Mouse (Mus musculus) embryonic facial prominence, embryonic 13.5 days (tissue): Measurements from ENCODE around the gene Laptm4a. TPM values are rescaled to one million over a fixed set of nuclear protein-coding genes. Genes with fewer than 3 reads are reported as not detected.

ENCODE experiments used
- ATAC-seq: fragments of 200-750 bp; cut with Nextera tagmentation; 2 replicates; pipeline ENCODE4 v1.8.0; 2017; ENCODE audit warnings: low read depth; ENCODE audit not compliant: insufficient number of reproducible peaks, insufficient read depth, low FRiP score, low TSS enrichment
- H3K27ac ChIP-seq: fragments of 300-500 bp; sonication (generic); 2 replicates; pipeline ENCODE4 v1.5.1; 2015; ENCODE audit warnings: moderate library complexity, mild to moderate bottlenecking, inconsistent platforms
- H3K27me3 ChIP-seq: fragments of 300-500 bp; sonication (generic); 2 replicates; pipeline ENCODE4 v1.6.1; 2015; ENCODE audit warnings: mild to moderate bottlenecking, inconsistent platforms
- H3K36me3 ChIP-seq: fragments of 300-500 bp; sonication (generic); 2 replicates; pipeline ENCODE4 v1.6.1; 2015; ENCODE audit warnings: mild to moderate bottlenecking, inconsistent platforms
- H3K4me1 ChIP-seq: fragments of 300-500 bp; sonication (generic); 2 replicates; pipeline ENCODE4 v1.6.1; 2015; ENCODE audit warnings: inconsistent platforms
- H3K4me2 ChIP-seq: fragments of 300-500 bp; sonication (generic); 2 replicates; pipeline ENCODE4 v1.6.1; 2015; ENCODE audit warnings: moderate library complexity, mild to moderate bottlenecking, inconsistent platforms
- H3K4me3 ChIP-seq: fragments of 300-500 bp; sonication (generic); 2 replicates; pipeline ENCODE4 v1.5.1; 2015; ENCODE audit warnings: mild to moderate bottlenecking, inconsistent platforms
- H3K9ac ChIP-seq: fragments of 300-500 bp; sonication (generic); 2 replicates; pipeline ENCODE4 v1.6.1; 2015; ENCODE audit warnings: mild to moderate bottlenecking, inconsistent platforms
- H3K9me3 ChIP-seq: fragments of 300-500 bp; sonication (generic); 2 replicates; pipeline ENCODE4 v1.6.1; 2016; ENCODE audit warnings: inconsistent platforms
- WGBS: fragments of 180-500 bp; shearing (Covaris S2); methylation state at CpG from one replicate; pipeline ENCODE4 v1.1.7; 2015; ENCODE audit warnings: mixed read lengths; 5-methylcytosine and 5-hydroxymethylcytosine counted together
- polyA plus RNA-seq: library from polyadenylated mRNA; unstranded; fragments of >200 nt; fragmentation: Nextera tagmentation; extraction: Ambion mirVana; gene quantifications from 2 replicates; pipeline ENCODE4 v1.2.1, GENCODE M21; 2015

Gene Laptm4a
- polyA plus RNA-seq, 1 experiment from 2014 or later: 384 TPM

DNA sequence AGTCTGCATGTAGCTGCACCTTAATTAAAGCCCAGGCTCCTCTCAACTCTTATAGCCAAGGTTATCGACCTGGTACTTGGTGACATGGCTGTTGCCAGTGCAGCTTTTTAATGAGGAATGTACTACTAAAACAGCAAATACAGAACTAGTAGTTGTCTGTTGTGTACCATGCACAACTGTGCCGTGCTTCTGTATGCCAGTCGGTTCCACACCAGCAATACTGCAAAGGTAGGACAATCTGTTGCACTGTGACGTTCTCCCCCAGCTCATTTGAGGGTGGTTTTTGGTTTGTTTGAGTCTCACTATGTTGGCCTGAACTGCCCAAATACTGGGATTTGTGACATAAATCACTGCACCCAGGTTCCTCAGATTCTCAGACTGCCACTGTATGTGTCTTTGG lies 18.0 kb downstream of the Laptm4a start:
- no peaks in the 10 kb centered on the region for H3K27me3 ChIP-seq
- H3K9ac ChIP-seq: no peak overlapping the region
- H3K36me3 ChIP-seq: peaks cover 50% of the 10 kb centered on the region
- no peaks in the 10 kb centered on the region; the same call in 1 of the 2 replicates for H3K4me1 ChIP-seq
- no peak for ATAC-seq
- no peak overlapping the region for H3K27ac ChIP-seq
- no peak overlapping the region for H3K4me2 ChIP-seq
- H3K9me3 ChIP-seq: no peaks in the 10 kb centered on the region
- WGBS: 90% methylated on average over 4 of the region's 4 CpGs
- no peak overlapping the region for H3K4me3 ChIP-seq

GRCm38 (mm10) chr12:8940011-8941005 lies 18.8 kb downstream of the Laptm4a start:
- H3K9me3 ChIP-seq: no peaks in the 10 kb centered on the region
- no peak for ATAC-seq
- H3K4me1 ChIP-seq: no peaks in the 10 kb centered on the region; the same call in 1 of the 2 replicates
- 69% methylated on average over 12 of the region's 12 CpGs for WGBS
- H3K36me3 ChIP-seq: peaks cover 42% of the 10 kb centered on the region
- H3K27me3 ChIP-seq: no peaks in the 10 kb centered on the region
- no peak overlapping the region for H3K4me3 ChIP-seq
- H3K4me2 ChIP-seq: no peak overlapping the region
- H3K27ac ChIP-seq: peak overlapping the region; percentile 55; the same call in 1 of the 2 replicates
- H3K9ac ChIP-seq: no peak overlapping the region

DNA sequence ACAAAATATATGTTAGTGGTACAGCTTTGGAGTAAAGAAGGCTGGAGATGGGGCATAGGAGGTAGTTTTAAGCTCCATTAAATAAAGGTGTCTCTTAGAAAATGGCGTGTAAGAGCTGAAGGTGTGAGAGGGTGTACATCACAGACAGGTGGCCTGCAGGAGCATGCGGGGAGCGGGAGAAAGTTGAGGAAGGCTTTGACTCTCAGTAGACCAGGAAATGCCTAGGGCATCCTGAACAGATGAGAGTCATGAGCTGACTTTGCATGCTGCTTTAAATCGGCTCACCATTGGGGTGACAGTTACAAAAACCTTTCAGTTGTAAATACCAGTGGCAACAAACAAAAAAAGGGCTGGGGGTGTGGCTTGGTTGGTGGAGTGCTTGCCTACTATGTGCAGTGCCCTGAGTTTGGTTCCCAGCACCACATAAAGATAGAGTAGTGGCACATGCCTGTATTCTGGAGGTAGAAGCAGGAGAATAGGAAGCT lies 19.7 kb downstream of the Laptm4a start:
- no peak for ATAC-seq
- Histone ChIP-seq H3K36me3 (peaks cover 34% of the 10 kb centered on the region), H3K27me3 (no peaks in the 10 kb centered on the region), H3K4me3 (no peak overlapping the region), H3K4me2 (no peak overlapping the region), H3K27ac (no peak overlapping the region), H3K9ac (no peak overlapping the region), H3K4me1 (peaks cover 3% of the 10 kb centered on the region), H3K9me3 (no peaks in the 10 kb centered on the region)
- 46% methylated on average over 4 of the region's 4 CpGs for WGBS

DNA sequence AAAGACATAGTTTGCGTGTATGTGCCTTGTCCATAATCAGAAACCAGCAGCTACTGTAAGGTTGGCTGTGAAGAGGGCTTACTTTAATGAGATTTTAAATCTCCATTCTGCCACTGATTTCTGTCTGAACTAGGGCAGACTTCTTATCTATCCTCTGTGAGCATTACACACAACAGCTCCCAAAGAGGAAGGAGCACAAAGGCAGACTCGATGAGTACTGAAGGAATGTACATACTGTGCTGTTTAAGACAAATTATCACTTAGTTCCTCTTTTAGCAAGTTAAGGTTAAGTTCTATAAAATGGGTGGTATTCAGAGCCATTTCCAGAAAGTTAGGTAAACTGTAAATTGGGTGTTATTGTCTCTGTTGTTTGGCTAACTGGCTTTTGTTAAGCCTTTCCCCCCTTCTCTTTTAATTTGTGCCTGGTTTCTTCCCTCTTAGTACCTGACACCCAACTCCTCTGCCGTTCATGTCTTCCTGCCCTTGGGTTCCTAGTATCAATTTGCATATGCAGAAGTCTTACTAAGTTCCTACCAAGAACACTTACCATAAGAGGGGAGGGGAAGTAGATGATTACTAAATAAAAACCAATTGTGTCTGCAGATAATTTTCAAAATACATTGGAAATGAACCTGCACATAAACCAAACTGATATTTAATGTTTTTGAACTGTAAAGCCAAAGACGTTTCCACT lies 20.4 kb downstream of the Laptm4a start:
- Histone ChIP-seq H3K4me2 (no peak overlapping the region), H3K9ac (no peak overlapping the region), H3K36me3 (peaks cover 27% of the 10 kb centered on the region), H3K27me3 (no peaks in the 10 kb centered on the region), H3K27ac (no peak overlapping the region), H3K4me3 (no peak overlapping the region), H3K9me3 (no peaks in the 10 kb centered on the region), H3K4me1 (peaks cover 10% of the 10 kb centered on the region)
- WGBS: 40% methylated on average over 4 of the region's 4 CpGs
- ATAC-seq: no peak

DNA sequence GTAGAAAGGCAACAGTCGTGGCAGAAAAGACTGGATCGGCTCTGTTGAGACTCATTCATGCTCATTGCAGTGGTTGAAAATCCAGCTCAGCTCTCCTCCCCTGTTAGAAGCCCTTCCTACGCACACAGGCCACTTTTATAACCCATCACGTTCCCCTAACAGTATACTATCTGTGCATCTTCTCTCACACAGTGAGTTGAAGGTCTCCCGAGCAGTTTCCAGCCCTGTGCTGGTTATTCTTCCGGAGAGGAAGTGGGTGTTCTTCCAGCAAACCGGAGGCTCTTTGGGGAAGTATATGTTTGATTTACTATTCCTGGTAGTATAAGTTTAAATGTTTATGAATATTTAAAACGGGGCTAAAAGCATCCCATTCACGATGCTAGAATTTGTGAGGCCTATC lies 25.7 kb downstream of the Laptm4a start:
- WGBS: 57% methylated on average over 9 of the region's 9 CpGs
- Histone ChIP-seq H3K9me3 (no peaks in the 10 kb centered on the region), H3K9ac (no peak overlapping the region; the same call in 1 of the 2 replicates), H3K27ac (peak overlapping the region; percentile 72), H3K27me3 (peaks cover 18% of the 10 kb centered on the region; the same call in 1 of the 2 replicates), H3K36me3 (no peaks in the 10 kb centered on the region), H3K4me1 (peaks cover 22% of the 10 kb centered on the region), H3K4me2 (peak overlapping the region; percentile 100; the same call in 1 of the 2 replicates), H3K4me3 (no peak overlapping the region)
- ATAC-seq: no peak

GRCm38 (mm10) chr12:8947714-8948464 lies 26.4 kb downstream of the Laptm4a start, which contains the start of gene Matn3:
Gene Matn3 (plus strand): TSS chr12:8947929.
- H3K27ac ChIP-seq: peak within 1 kb of the TSS; percentile 72

DNA sequence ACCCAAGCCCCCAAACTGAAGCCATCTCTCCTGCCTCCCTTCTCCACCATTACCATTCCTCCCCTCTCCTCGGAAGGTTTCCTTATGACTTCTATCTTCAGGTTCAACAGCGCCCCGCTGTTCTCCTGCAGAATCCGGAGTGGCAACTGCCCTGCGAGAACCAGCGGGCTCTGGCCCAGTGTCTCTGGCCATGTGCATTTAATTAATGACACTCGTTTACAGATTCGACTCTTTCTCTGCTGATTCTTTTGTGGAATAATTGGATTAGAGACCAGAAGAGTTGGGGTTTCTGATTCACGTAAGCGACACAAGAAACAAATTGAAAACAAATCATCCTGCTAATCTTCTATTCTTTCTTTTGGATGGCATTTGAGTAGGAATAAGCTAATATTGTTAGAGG lies 31.7 kb downstream of the Laptm4a start:
- Histone ChIP-seq H3K9ac (no peak overlapping the region), H3K4me2 (no peak overlapping the region), H3K36me3 (no peaks in the 10 kb centered on the region), H3K9me3 (no peaks in the 10 kb centered on the region), H3K4me1 (peaks cover 7% of the 10 kb centered on the region), H3K4me3 (no peak overlapping the region), H3K27ac (peak overlapping the region; percentile 69), H3K27me3 (peaks cover 15% of the 10 kb centered on the region; the same call in 1 of the 2 replicates)
- ATAC-seq: no peak
- whole genome bisulfite sequencing: 32% methylated on average over 10 of the region's 10 CpGs

More at GRCm38 (mm10) chr12:8947714-8948464, 26.4 kb downstream of the Laptm4a start, which contains the start of gene Matn3:
- WGBS: 1% methylated on average over 42 of the region's 42 CpGs
- peak within 1 kb of the TSS; percentile 74 for H3K9ac ChIP-seq
- H3K27me3 ChIP-seq: peaks cover 18% of the 10 kb centered on the region; the same call in 1 of the 2 replicates
- H3K36me3 ChIP-seq: no peaks in the 10 kb centered on the region
- H3K9me3 ChIP-seq: no peaks in the 10 kb centered on the region
- H3K4me1 ChIP-seq: peaks cover 22% of the 10 kb centered on the region
- H3K4me2 ChIP-seq: peak within 1 kb of the TSS; percentile 100
- H3K4me3 ChIP-seq: peak within 1 kb of the TSS; percentile 51
- ATAC-seq: peak; percentile 37; the same call in 1 of the 2 replicates

- ATAC-seq: no peak
- 0 out of 2 replicates have a peak, but pooled peaks cover 2% of the 10 kb centered on the region for H3K4me1 ChIP-seq
- no peak overlapping the region for H3K4me2 ChIP-seq
- WGBS: 47% methylated on average over 9 of the region's 9 CpGs
- H3K36me3 ChIP-seq: no peaks in the 10 kb centered on the region
- H3K4me3 ChIP-seq: no peak overlapping the region
- no peak overlapping the region for H3K9ac ChIP-seq
- H3K27ac ChIP-seq: peak overlapping the region; percentile 74
- H3K9me3 ChIP-seq: no peaks in the 10 kb centered on the region
- H3K27me3 ChIP-seq: peaks cover 5% of the 10 kb centered on the region; the same call in 1 of the 2 replicates
These were observed 32.7 kb downstream of the Laptm4a start for GRCm38 (mm10) chr12:8954161-8954561.

- Histone ChIP-seq H3K4me2 (no peak overlapping the region), H3K27ac (no peak overlapping the region), H3K36me3 (no peaks in the 10 kb centered on the region), H3K4me1 (no peaks in the 10 kb centered on the region), H3K9ac (no peak overlapping the region), H3K4me3 (no peak overlapping the region), H3K27me3 (no peaks in the 10 kb centered on the region), H3K9me3 (no peaks in the 10 kb centered on the region)
- 76% methylated on average over 9 of the region's 9 CpGs for WGBS
- ATAC-seq: no peak
These were observed 40.3 kb downstream of the Laptm4a start for GRCm38 (mm10) chr12:8961607-8962316.

DNA sequence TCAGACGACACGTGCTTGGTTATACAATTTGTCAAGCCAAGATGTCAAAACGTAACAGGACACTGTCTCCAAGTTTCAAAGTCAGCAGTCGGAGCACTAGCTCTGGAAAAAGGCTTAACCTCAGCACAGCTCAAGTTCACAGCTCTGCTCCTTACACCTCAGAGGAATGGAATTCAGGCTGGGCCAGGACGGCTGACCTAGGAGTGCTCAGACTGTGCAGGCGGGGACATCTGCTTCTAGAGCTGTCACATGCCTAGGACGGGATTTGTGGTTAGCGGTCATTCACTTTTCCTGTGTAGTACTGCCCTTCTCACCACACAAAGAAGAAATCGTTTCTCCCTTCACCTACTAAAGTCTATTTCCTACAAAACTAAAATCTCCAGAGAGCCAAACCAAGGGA lies 48.4 kb downstream of the Laptm4a start:
- Histone ChIP-seq H3K9me3 (no peaks in the 10 kb centered on the region), H3K9ac (no peak overlapping the region), H3K4me2 (no peak overlapping the region), H3K4me1 (peaks cover 10% of the 10 kb centered on the region), H3K27ac (no peak overlapping the region), H3K27me3 (no peaks in the 10 kb centered on the region), H3K4me3 (no peak overlapping the region), H3K36me3 (no peaks in the 10 kb centered on the region)
- 12% methylated on average over 9 of the region's 9 CpGs for WGBS
- ATAC-seq: no peak
